Mouse (Mus musculus) limb, embryonic 15.5 days (tissue): ENCODE results near the gene Lrrc74b. TPM values are rescaled to one million over a fixed set of nuclear protein-coding genes. Genes with fewer than 3 reads are reported as not detected.
"Not testable (repeated sequence)": the region's sequence is repeated elsewhere in the genome, so short reads cannot be mapped to it uniquely, and the experiment has no call there.

ENCODE experiments used
- ATAC-seq: fragments of 200-750 bp; cut with Nextera tagmentation; 2 replicates; pipeline ENCODE4 v1.8.0; 2017; ENCODE audit warnings: low read depth, moderate TSS enrichment; ENCODE audit not compliant: insufficient number of reproducible peaks, low FRiP score, low TSS enrichment
- H3K27ac ChIP-seq: fragments of 300-500 bp; sonication (generic); 2 replicates; pipeline ENCODE4 v1.5.1; 2015; ENCODE audit warnings: moderate library complexity, mild to moderate bottlenecking, inconsistent platforms
- H3K27me3 ChIP-seq: fragments of 300-500 bp; sonication (generic); 2 replicates; pipeline ENCODE4 v1.6.1; 2015; ENCODE audit warnings: inconsistent platforms
- H3K36me3 ChIP-seq: fragments of 300-500 bp; sonication (generic); 2 replicates; pipeline ENCODE4 v1.6.1; 2015; ENCODE audit warnings: inconsistent platforms
- H3K4me1 ChIP-seq: fragments of 300-500 bp; sonication (generic); 2 replicates; pipeline ENCODE4 v1.6.1; 2015; ENCODE audit warnings: inconsistent platforms
- H3K4me2 ChIP-seq: fragments of 300-500 bp; sonication (generic); 2 replicates; pipeline ENCODE4 v1.6.1; 2015; ENCODE audit warnings: mild to moderate bottlenecking, inconsistent platforms
- H3K4me3 ChIP-seq: fragments of 300-500 bp; sonication (generic); 2 replicates; pipeline ENCODE4 v1.5.1; 2015; ENCODE audit warnings: mild to moderate bottlenecking, inconsistent platforms
- H3K9ac ChIP-seq: fragments of 300-500 bp; sonication (generic); 2 replicates; pipeline ENCODE4 v1.6.1; 2015; ENCODE audit warnings: inconsistent platforms
- H3K9me3 ChIP-seq: fragments of 300-500 bp; sonication (generic); 2 replicates; pipeline ENCODE4 v1.6.1; 2016; ENCODE audit warnings: inconsistent platforms
- WGBS: fragments of 180-500 bp; shearing (Covaris S2); methylation state at CpG from one replicate; pipeline ENCODE4 v1.1.7; 2015; 5-methylcytosine and 5-hydroxymethylcytosine counted together
- polyA plus RNA-seq: library from polyadenylated mRNA; unstranded; fragments of >200 nt; fragmentation: Nextera tagmentation; extraction: Ambion mirVana; gene quantifications from 2 replicates; pipeline ENCODE4 v1.2.1, GENCODE M21; 2015

The Lrrc74b gene
- polyA plus RNA-seq, 1 experiment from 2014 or later: not detected

GRCm38 (mm10) chr16:17511431-17511830, 49.6 kb downstream of the Lrrc74b start:
- Histone ChIP-seq H3K27ac (no peak overlapping the region), H3K9me3 (no peaks in the 10 kb centered on the region), H3K27me3 (no peaks in the 10 kb centered on the region), H3K4me2 (no peak overlapping the region), H3K9ac (no peak overlapping the region), H3K36me3 (peaks cover 57% of the 10 kb centered on the region), H3K4me3 (no peak overlapping the region), H3K4me1 (peaks cover 13% of the 10 kb centered on the region)
- no peak for ATAC-seq
- WGBS: 90% methylated on average over 4 of the region's 4 CpGs

DNA sequence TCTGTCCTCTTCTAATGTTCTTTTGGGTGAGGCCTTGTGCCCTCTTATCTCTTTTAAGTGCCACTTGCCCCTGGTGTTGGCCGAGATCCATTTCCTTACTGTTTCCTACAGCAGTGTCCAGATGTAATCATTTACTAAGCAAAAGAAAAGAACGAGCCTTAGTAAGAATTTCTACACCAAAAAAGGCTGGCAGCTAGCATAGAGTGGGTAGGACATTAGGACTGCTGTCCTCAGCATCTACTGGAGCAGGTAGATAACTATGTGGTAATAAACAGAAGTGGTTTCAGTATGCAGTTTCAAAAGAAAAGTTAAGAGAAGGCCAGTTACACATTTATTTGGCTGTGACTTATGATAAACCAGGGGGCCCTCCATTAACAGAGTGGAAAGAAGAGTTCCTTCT, 50.4 kb downstream of the Lrrc74b start:
- peaks cover 13% of the 10 kb centered on the region for H3K4me1 ChIP-seq
- peaks cover 50% of the 10 kb centered on the region for H3K36me3 ChIP-seq
- H3K4me2 ChIP-seq: no peak overlapping the region
- no peak overlapping the region for H3K4me3 ChIP-seq
- WGBS: 86% methylated on average over 2 of the region's 2 CpGs
- H3K9me3 ChIP-seq: no peaks in the 10 kb centered on the region
- no peak overlapping the region for H3K27ac ChIP-seq
- ATAC-seq: no peak
- no peaks in the 10 kb centered on the region for H3K27me3 ChIP-seq
- no peak overlapping the region for H3K9ac ChIP-seq

- Histone ChIP-seq H3K4me2 (no peak overlapping the region), H3K9ac (no peak overlapping the region), H3K27me3 (no peaks in the 10 kb centered on the region), H3K36me3 (peaks cover 44% of the 10 kb centered on the region), H3K27ac (no peak overlapping the region), H3K9me3 (no peaks in the 10 kb centered on the region), H3K4me1 (peaks cover 13% of the 10 kb centered on the region), H3K4me3 (no peak overlapping the region)
- WGBS: 95% methylated on average over 2 of the region's 2 CpGs
- ATAC-seq: no peak
Measured at GRCm38 (mm10) chr16:17510143-17510542, 50.9 kb downstream of the Lrrc74b start.

DNA sequence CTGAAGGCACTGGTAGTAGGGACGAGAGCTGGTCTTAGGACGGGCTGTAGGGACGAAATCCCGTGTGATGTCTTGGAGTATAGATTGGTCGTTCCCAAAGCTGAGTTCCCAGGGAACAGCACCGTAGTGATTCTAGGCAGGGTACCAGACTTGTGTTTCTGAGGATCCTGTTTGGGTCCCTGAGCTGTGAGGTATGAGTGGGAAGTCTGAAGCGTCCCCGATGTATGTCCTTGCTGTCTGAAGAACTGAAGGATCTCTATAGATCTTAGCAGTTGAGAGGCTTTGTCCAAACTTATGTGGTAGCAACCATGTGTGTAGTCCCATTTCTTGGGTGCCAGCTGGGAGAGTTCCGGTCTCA, 51.8 kb downstream of the Lrrc74b start:
- 8% methylated on average over 9 of the region's 9 CpGs for WGBS
- peaks cover 13% of the 10 kb centered on the region for H3K4me1 ChIP-seq
- no peak for ATAC-seq
- peak overlapping the region; percentile 67 for H3K4me3 ChIP-seq
- H3K27ac ChIP-seq: peak overlapping the region; percentile 92
- H3K36me3 ChIP-seq: peaks cover 36% of the 10 kb centered on the region
- H3K9me3 ChIP-seq: no peaks in the 10 kb centered on the region
- H3K4me2 ChIP-seq: peak overlapping the region; percentile 72
- peak overlapping the region; percentile 64 for H3K9ac ChIP-seq
- no peaks in the 10 kb centered on the region for H3K27me3 ChIP-seq

- under 1% methylated on average over 50 of the region's 50 CpGs for WGBS
- Histone ChIP-seq H3K27me3 (no peaks in the 10 kb centered on the region), H3K4me3 (peak within 1 kb of the TSS; percentile 67), H3K9ac (peak within 1 kb of the TSS; percentile 64), H3K36me3 (peaks cover 31% of the 10 kb centered on the region), H3K27ac (peak within 1 kb of the TSS; percentile 92), H3K9me3 (no peaks in the 10 kb centered on the region), H3K4me2 (peak within 1 kb of the TSS; percentile 72), H3K4me1 (peaks cover 13% of the 10 kb centered on the region)
- ATAC-seq: peak; percentile 93
Measured at GRCm38 (mm10) chr16:17508546-17509239, 52.4 kb downstream of the Lrrc74b start, which contains the start of gene Lztr1. Gene Lztr1 (plus strand): TSS chr16:17508688.

DNA sequence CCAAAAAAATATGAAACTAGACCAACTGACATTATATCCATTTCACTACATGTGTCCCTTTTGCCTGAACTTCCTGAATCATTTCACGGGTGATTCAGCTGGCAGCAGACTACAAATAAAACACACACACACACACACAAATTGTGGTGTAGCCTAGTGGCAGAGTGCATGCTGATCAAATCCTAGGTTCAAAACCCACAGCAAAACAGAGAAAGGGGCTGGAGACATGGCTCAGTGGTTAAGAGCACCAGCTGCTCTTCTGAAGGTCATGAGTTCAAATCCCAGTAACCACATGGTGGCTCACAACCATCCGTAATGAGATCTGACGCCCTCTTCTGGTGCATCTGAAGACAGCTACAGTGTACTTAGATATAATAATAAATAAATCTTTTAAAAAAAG, 53.0 kb downstream of the Lrrc74b start:
- Histone ChIP-seq H3K4me1 (peaks cover 13% of the 10 kb centered on the region), H3K4me3 (peak overlapping the region; percentile 67), H3K9ac (peak overlapping the region; percentile 64; the same call in 1 of the 2 replicates), H3K27ac (peak overlapping the region; percentile 92), H3K36me3 (peaks cover 24% of the 10 kb centered on the region), H3K4me2 (peak overlapping the region; percentile 72)
- 30% methylated on average over 3 of the region's 3 CpGs for WGBS
- H3K9me3 ChIP-seq, H3K27me3 ChIP-seq, ATAC-seq: not testable (repeated sequence)

- Histone ChIP-seq H3K9me3 (no peaks in the 10 kb centered on the region), H3K36me3 (peaks cover 15% of the 10 kb centered on the region), H3K4me1 (peaks cover 13% of the 10 kb centered on the region), H3K9ac (no peak overlapping the region), H3K27me3 (no peaks in the 10 kb centered on the region), H3K4me3 (no peak overlapping the region), H3K4me2 (no peak overlapping the region), H3K27ac (no peak overlapping the region)
- no peak for ATAC-seq
- WGBS: 81% methylated on average over 5 of the region's 5 CpGs
Measured at GRCm38 (mm10) chr16:17507018-17507552, 54.0 kb downstream of the Lrrc74b start.

- no peaks in the 10 kb centered on the region for H3K4me1 ChIP-seq
- no peaks in the 10 kb centered on the region for H3K27me3 ChIP-seq
- H3K9ac ChIP-seq: no peak overlapping the region
- H3K36me3 ChIP-seq: no peaks in the 10 kb centered on the region
- no peaks in the 10 kb centered on the region for H3K9me3 ChIP-seq
- H3K4me2 ChIP-seq: no peak overlapping the region
- H3K27ac ChIP-seq: no peak overlapping the region
- WGBS: 74% methylated on average over 4 of the region's 4 CpGs
- no peak overlapping the region for H3K4me3 ChIP-seq
- ATAC-seq: no peak
Measured at GRCm38 (mm10) chr16:17502681-17503080, 58.4 kb downstream of the Lrrc74b start.

GRCm38 (mm10) chr16:17499249-17499883, 61.7 kb downstream of the Lrrc74b start:
- H3K4me1 ChIP-seq: peaks cover 7% of the 10 kb centered on the region
- no peaks in the 10 kb centered on the region for H3K27me3 ChIP-seq
- H3K27ac ChIP-seq: no peak overlapping the region
- H3K9ac ChIP-seq: no peak overlapping the region
- no peak overlapping the region for H3K4me3 ChIP-seq
- H3K36me3 ChIP-seq: no peaks in the 10 kb centered on the region
- no peaks in the 10 kb centered on the region for H3K9me3 ChIP-seq
- 31% methylated on average over 10 of the region's 10 CpGs for WGBS
- no peak for ATAC-seq
- no peak overlapping the region for H3K4me2 ChIP-seq

GRCm38 (mm10) chr16:17496499-17497305, 64.3 kb downstream of the Lrrc74b start:
- H3K9me3 ChIP-seq: no peaks in the 10 kb centered on the region
- H3K27ac ChIP-seq: peak overlapping the region; percentile 50; the same call in 1 of the 2 replicates
- H3K36me3 ChIP-seq: no peaks in the 10 kb centered on the region
- H3K4me1 ChIP-seq: peaks cover 7% of the 10 kb centered on the region
- no peak overlapping the region for H3K4me2 ChIP-seq
- H3K27me3 ChIP-seq: 0 out of 2 replicates have a peak, but pooled peaks cover 1% of the 10 kb centered on the region
- WGBS: 41% methylated on average over 2 of the region's 2 CpGs
- H3K4me3 ChIP-seq: no peak overlapping the region
- H3K9ac ChIP-seq: no peak overlapping the region
- no peak for ATAC-seq
